Mouse (Mus musculus): ENCODE results near the gene Notch3.
"Not testable (repeated sequence)": the region's sequence is repeated elsewhere in the genome, so short reads cannot be mapped to it uniquely, and the experiment has no call there.

Notch3 gene

DNA sequence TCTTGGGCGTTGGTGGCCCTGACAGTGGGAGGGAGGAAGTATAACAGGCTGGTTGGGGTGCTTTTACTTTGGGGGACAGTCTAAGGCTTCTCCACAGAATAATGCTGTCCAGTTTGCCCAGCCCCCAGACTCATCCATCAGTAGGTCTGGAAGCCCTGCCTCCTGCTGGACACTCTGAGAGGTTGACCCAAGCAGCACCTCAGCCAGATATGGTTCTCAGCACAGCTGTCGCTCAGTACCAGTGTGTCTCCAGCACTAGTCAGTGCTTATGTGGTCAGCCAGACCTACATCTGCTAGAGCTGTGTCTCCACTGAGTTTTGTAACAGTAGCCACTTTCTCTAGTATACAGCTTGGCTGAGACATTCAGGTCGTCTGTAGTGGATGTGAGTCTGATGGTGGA, 48.2 kb downstream of the Notch3 start:
- DNase-seq (ENCODE audit: low spot score) = no peak

GRCm38 (mm10) chr17:32117872-32118421, 48.7 kb downstream of the Notch3 start:
- not testable (repeated sequence) for DNase-seq (ENCODE audit: low spot score)

GRCm38 (mm10) chr17:32117287-32117871, 49.3 kb downstream of the Notch3 start:
- no peak for DNase-seq (ENCODE audit: low spot score)

DNA sequence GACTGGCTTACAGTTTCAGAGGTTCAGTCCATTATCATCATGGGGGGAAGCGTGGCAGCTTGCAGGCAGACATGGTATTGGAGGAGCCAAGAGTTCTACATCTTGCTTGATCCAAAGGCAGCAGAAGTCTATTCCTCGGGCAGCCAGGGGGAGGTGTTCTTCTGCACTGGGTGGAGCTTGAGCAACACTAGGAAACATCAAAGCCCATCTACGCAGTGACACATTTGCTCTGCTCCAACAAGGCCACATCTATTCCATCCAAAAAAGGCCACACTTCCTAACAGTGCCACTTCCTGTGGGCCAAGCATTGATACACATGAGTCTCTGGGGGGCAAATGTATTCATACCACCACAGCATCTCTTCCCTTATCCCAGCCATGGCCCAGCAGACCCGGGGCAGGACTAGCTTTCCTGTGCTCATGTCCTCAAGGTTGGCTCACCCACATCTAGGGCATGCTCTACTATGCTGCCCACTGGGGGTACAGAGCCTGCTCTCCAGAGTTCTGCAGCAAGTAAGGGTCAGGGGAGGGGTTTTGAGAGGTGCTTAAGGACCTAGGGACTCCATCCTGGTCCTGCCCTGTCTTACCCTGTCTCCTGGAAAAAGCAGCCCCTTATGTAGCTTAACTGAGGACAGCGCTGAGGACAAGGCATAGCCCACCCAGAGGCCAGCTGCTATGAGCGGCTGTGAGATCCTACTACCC, 49.9 kb downstream of the Notch3 start:
- no peak for DNase-seq (ENCODE audit: low spot score)

GRCm38 (mm10) chr17:32114486-32114885, 52.2 kb downstream of the Notch3 start:
- not testable (repeated sequence) for DNase-seq (ENCODE audit: low spot score)

DNA sequence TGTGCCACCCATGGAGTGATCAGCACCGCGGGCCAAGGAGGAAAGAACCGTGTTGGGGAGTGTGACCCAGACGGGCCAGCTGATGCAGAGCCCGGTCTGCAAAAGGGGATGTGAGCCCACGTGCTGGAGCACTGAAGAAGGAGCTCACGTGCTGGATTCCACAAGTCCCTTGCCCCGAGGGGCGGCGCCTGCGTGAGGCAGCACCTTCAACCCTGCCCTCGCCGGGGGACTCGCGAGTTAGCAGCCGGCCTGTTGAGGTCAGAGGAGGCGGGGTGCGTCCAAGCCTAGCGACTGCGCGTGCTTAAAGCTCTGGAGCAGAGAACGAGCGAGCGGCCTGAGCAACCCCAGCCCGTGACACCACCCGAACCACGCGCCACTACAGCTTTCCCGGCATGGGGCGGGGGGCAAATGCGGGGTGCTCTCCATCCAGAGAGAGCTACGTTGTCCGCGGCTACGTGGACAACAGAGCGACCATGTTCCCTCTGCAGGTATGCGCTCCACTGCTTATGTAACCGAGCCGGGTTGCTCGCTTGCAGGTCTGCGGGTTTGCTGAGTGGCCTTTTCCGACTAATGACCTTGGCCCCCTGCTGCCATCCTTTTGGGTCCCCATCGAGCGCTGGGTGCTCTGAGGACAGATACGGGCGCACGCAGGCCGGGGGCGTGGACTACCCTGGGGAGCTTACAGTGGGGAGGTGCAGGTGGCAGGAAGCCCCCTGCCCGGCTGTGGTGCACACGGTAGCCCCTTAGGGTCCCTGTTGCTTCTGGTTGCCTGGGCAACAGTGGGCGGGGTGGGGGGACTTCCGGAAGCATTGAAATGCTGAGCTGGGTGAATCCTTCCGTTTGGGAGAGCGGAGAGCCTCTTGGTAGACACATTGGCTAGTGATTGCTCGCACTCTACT, 52.9 kb downstream of the Notch3 start:
- DNase-seq (ENCODE audit: low spot score) = no peak

- no peak for DNase-seq (ENCODE audit: low spot score)
Observed at GRCm38 (mm10) chr17:32113255-32113522, 53.5 kb downstream of the Notch3 start.

GRCm38 (mm10) chr17:32112434-32113254, 54.0 kb downstream of the Notch3 start:
- DNase-seq (ENCODE audit: low spot score) = no peak

GRCm38 (mm10) chr17:32110980-32111780, 55.5 kb downstream of the Notch3 start:
- no peak for DNase-seq (ENCODE audit: low spot score)

DNA sequence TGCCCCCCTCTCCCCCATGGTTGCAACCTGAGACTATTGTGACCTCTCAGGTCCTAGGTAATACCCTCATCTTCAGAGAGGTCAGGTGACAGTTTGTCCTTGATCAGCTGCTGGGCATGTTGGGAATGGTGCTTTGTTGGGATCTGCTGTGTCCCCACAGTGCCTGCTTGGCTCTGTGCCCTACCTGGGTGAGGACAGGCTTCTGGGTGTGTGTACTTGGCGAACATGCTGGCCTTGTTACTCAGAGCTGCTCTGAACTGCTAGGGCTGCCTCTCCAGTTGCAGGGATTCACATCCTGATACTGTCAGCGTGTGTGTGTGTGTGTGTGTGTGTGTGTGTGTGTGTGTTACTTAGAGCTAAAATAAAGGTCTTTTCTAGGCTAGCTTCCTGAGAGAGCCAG, 56.2 kb downstream of the Notch3 start:
- DNase-seq (ENCODE audit: low spot score) = no peak

GRCm38 (mm10) chr17:32109201-32109940, 57.3 kb downstream of the Notch3 start:
- no peak for DNase-seq (ENCODE audit: low spot score)

DNA sequence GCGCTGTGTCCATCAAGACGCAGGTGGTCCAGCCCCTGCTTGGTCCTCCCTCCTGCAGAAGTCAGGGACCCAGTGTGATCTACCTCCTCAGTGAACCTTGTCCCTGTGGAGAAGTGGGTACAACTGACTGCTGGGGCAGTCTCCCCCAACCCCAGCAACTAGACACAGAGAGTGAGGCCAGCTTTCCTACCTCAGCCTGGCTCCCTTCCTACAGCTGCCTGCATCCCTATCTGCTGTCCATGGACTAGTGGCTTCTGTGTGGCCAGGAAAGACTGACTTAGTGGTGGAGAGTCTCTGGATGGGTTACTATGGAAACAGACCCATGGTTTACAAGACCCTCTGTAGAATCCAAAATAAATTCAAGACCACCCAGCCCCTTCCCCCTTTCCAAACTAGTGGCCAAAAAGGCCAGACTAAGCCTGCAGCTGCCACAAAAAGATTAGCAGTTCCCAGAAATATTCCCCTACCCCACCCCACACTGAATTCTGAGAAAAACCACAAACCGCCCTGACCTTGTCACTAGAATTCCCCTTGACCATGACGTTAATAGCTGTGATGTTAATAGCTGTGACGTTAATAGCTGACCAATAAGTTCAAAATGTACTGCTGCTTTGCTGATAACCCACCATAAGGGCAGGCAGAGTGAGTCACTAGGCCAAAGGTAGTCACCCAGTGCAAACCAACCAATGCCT, 58.2 kb downstream of the Notch3 start:
- not testable (repeated sequence) for DNase-seq (ENCODE audit: low spot score)

DNA sequence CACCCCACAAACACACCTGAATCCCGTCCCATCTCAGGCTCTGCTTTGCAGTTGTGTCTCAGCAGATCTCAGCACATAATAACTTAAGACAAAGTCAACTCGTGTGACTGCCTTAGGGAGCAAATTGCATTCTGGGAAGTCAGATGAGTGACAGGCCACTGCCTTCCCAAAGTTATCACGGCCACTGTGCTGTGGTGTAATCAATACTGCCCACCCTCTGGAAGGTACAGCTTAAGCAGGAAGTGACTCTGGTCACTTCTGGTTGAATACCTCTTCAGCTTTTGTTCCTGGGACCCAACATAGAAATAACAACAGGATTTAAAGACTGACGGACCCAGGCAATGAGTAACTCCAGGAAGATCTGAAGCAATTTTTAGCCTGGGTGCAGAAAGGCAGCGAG, 58.8 kb downstream of the Notch3 start:
- DNase-seq (ENCODE audit: low spot score) = no peak

- DNase-seq (ENCODE audit: low spot score) = no peak
Observed at GRCm38 (mm10) chr17:32106358-32106757, 60.3 kb downstream of the Notch3 start.

GRCm38 (mm10) chr17:32103054-32103453, 63.6 kb downstream of the Notch3 start:
- no peak for DNase-seq (ENCODE audit: low spot score)

DNA sequence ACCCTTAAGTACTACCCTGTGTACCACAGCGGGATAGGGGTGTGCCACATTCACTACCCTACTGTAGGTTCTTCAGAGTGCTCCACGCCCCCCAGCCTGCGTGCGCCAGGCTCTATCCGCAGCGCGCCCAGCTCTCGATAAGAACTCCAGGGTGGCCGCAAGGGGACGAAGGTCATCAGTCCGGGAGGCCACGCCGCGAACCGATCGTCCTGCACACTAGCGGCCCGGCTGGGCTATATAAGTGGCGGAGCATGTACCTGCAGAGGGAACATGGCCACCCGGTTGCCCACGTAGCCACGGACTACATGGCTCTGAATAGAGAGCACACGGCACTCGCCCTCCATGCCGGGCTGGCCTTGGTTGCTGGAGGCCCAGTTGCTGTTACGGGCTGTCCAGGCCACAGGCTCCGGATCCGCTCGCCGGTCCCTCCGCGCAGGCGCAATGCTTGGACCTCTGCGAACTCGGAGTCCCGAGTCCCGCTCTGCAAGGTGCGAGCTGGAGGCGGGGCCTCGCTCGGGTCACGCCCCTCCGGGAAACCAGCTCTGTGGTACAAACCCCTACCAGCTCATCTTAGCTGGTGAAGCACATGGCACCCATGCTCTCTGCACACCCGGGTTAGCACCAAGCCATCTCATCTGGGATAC, 66.6 kb downstream of the Notch3 start:
- no peak for DNase-seq (ENCODE audit: low spot score)

GRCm38 (mm10) chr17:32099574-32099942, 67.1 kb downstream of the Notch3 start:
- DNase-seq (ENCODE audit: low spot score) = no peak

DNA sequence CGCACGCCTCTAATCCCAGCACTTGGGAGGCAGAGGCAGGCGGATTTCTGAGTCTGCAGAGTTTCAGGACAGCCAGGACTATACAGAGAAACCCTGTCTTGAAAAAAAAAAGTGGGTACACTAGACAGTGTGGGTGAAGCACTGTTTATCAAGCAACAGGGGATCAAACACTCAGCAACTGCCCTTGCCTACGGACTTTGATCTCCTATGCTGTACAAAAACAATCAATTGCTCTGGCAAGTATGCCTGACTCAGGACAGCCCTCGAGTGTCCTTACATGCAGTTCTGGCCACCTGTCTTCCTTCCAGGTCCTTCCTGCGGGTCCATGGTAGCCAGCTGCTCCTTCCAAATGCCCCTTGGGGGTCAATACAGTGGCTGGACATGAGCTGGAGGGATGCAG, 67.7 kb downstream of the Notch3 start:
- DNase-seq (ENCODE audit: low spot score) = not testable (repeated sequence)

- DNase-seq (ENCODE audit: low spot score) = no peak
Observed at GRCm38 (mm10) chr17:32097676-32098075, 69.0 kb downstream of the Notch3 start.

All from urinary bladder, postnatal 10 days (tissue).